Mouse (Mus musculus) intestine, embryonic 15.5 days (tissue): Measurements from ENCODE around the gene Gramd2. TPM values are rescaled to one million over a fixed set of nuclear protein-coding genes. Genes with fewer than 3 reads are reported as not detected.

ENCODE experiments used
- ATAC-seq: fragments of 200-750 bp; cut with Nextera tagmentation; 2 replicates; pipeline ENCODE4 v1.8.0; 2017; ENCODE audit warnings: moderate TSS enrichment, moderate library complexity
- H3K27ac ChIP-seq: fragments of 300-500 bp; sonication (generic); 2 replicates; pipeline ENCODE4 v1.5.1; 2015; ENCODE audit warnings: mild to moderate bottlenecking, inconsistent platforms
- H3K27me3 ChIP-seq: fragments of 300-500 bp; sonication (generic); replicated peaks from 2 replicates; pipeline ENCODE4 v1.6.1; 2015; ENCODE audit warnings: inconsistent platforms
- H3K36me3 ChIP-seq: fragments of 300-500 bp; sonication (generic); 2 replicates; pipeline ENCODE4 v1.6.1; 2015; ENCODE audit warnings: inconsistent platforms
- H3K4me1 ChIP-seq: fragments of 300-500 bp; sonication (generic); replicated peaks from 2 replicates; pipeline ENCODE4 v1.6.1; 2015; ENCODE audit warnings: inconsistent platforms
- H3K4me2 ChIP-seq: fragments of 300-500 bp; sonication (generic); replicated peaks from 2 replicates; pipeline ENCODE4 v1.6.1; 2015; ENCODE audit warnings: mild to moderate bottlenecking, inconsistent platforms
- H3K4me3 ChIP-seq: fragments of 300-500 bp; sonication (generic); replicated peaks from 2 replicates; pipeline ENCODE4 v1.5.1; 2015; ENCODE audit warnings: inconsistent platforms
- H3K9ac ChIP-seq: fragments of 300-500 bp; sonication (generic); 2 replicates; pipeline ENCODE4 v1.6.1; 2015; ENCODE audit warnings: inconsistent platforms
- H3K9me3 ChIP-seq: fragments of 300-500 bp; sonication (generic); 2 replicates; pipeline ENCODE4 v1.6.1; 2016; ENCODE audit warnings: inconsistent platforms
- WGBS: fragments of 180-500 bp; shearing (Covaris S2); methylation state at CpG from one replicate; pipeline ENCODE4 v1.1.7; 2015; 5-methylcytosine and 5-hydroxymethylcytosine counted together
- polyA plus RNA-seq: library from polyadenylated mRNA; unstranded; fragments of >200 nt; fragmentation: Nextera tagmentation; extraction: Ambion mirVana; gene quantifications from 2 replicates; pipeline ENCODE4 v1.2.1, GENCODE M21; 2015

Gramd2 gene
- polyA plus RNA-seq, 1 experiment from 2014 or later: 1.6 TPM

DNA sequence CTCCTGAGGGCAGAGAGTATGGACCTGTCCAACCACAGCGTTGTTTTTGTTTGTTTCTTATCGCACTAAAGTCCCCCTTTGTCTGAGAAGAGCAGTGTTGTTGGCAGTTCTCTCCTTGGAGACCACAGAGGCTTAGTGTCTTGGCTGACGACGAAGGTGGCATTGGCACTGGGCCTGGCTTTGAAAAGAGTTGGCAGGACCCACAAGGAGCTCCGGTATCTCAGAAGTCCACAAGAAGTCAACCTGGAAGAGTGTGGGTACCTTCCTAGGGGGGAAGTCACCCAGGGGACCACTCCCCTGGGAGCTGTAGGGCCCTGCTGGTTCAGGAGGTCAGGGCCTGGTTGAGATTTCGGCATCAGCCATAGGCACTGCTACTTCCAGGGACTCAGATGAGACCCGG is 21.1 kb downstream of the Gramd2 start:
- 0 out of 2 replicates have a peak, but pooled peaks cover 1% of the 10 kb centered on the region for H3K4me1 ChIP-seq
- no peak overlapping the region for H3K4me2 ChIP-seq
- H3K9me3 ChIP-seq: no peaks in the 10 kb centered on the region
- ATAC-seq: no peak
- H3K27ac ChIP-seq: no peak overlapping the region
- no peaks in the 10 kb centered on the region for H3K27me3 ChIP-seq
- no peak overlapping the region for H3K4me3 ChIP-seq
- WGBS: 89% methylated on average over 7 of the region's 7 CpGs
- no peak overlapping the region for H3K9ac ChIP-seq
- H3K36me3 ChIP-seq: no peaks in the 10 kb centered on the region

DNA sequence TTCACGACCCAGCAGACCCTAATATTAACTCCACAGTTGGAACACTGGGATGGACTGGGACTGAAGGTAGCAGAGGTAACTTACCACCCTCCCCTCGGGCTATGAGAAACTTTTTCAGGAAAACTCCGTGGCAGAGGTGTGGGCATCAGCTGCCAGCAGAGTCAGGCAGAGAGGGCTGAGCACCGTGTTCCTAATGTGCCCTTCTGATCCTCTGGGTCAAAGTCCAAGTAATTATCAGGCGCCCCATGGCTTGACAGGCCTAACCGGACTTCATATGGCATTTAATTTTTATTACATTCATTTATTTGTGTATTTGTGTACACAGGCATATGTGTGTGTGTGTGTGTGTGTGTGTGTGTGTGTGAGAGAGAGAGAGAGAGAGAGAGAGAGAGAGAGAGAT is 23.2 kb downstream of the Gramd2 start:
- Histone ChIP-seq H3K4me2 (no peak overlapping the region), H3K27ac (no peak overlapping the region), H3K9me3 (no peaks in the 10 kb centered on the region), H3K36me3 (no peaks in the 10 kb centered on the region), H3K9ac (no peak overlapping the region), H3K4me1 (0 out of 2 replicates have a peak, but pooled peaks cover 7% of the 10 kb centered on the region), H3K27me3 (no peaks in the 10 kb centered on the region), H3K4me3 (no peak overlapping the region)
- peak; percentile 67; the same call in 1 of the 2 replicates for ATAC-seq
- 54% methylated on average over 6 of the region's 6 CpGs for WGBS

DNA sequence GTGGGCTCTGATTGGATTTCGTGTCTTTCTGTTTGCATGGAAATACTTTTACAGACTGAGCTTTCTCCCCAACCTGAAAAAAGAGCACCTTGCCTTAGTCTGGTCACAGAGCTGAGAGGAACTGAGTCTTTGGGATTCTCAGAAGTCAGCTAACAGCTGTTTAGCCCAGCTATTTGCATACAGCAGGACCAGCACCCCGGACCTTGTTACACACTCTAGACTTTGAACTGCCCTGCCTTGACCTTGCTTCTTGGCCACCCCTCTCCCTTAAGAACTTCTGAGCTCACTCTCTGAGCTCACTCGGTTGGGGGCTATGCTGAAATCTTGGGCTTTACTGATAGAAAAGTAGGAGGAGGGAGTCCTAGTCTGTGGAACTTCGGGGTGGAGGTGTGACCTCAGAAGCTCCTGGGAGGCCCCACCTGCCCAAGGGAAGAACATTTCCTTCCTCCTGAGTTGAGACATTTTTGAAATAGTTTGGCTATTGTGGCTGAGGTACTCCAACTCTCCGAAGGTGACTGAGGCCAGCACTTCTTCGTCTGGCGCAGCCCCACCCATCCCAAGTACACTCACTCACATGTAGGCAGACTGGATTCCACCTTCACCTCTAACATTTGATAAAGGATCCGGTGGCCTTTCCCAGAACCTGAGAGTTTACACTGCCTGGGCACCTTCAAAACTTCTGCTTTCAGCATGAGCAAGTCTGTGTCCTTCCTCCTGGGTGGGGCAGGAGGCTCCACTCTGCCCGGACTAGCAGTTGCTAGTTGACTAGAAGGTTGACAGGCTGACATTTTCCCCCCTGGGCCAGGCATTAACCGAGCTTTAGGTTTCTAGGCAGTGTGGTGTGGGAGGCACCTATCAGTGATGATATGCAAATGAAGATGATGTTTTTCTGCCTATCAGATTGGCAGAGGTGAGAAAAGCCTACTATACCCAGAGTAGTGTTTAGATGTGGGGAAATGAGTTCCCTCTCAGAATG is 27.2 kb downstream of the Gramd2 start:
- no peak overlapping the region for H3K27ac ChIP-seq

DNA sequence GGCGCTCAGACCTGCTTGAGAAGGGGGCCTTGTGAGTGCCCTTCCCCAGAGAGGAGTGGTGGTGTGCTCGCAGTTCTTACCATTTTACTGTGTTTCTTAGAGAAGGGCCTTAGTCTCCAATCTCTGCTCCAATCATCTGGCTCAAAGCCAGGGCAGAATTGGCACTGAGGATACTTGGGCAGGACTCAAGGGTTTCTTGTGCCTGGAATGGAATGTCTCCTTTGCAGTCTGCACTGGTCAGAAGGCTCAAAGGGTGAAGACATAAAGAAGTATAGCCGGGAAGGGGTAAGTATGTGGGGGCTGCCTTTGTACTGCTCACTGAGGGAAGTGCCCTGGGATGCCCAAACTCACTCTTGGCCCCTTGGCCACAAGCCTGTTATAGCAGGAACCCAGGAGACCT is 29.3 kb downstream of the Gramd2 start:
- 75% methylated on average over 3 of the region's 3 CpGs for WGBS
- H3K27me3 ChIP-seq: no peaks in the 10 kb centered on the region
- no peaks in the 10 kb centered on the region for H3K36me3 ChIP-seq
- no peak for ATAC-seq
- H3K4me2 ChIP-seq: no peak overlapping the region
- no peak overlapping the region for H3K4me3 ChIP-seq
- H3K27ac ChIP-seq: no peak overlapping the region
- H3K9ac ChIP-seq: no peak overlapping the region
- no peaks in the 10 kb centered on the region for H3K9me3 ChIP-seq
- H3K4me1 ChIP-seq: 0 out of 2 replicates have a peak, but pooled peaks cover 7% of the 10 kb centered on the region

More for the DNA sequence above, 27.2 kb downstream of the Gramd2 start:
- Histone ChIP-seq H3K27me3 (no peaks in the 10 kb centered on the region), H3K4me2 (no peak overlapping the region), H3K9me3 (no peaks in the 10 kb centered on the region), H3K36me3 (no peaks in the 10 kb centered on the region), H3K4me3 (no peak overlapping the region), H3K9ac (no peak overlapping the region), H3K4me1 (0 out of 2 replicates have a peak, but pooled peaks cover 7% of the 10 kb centered on the region)
- whole genome bisulfite sequencing: 48% methylated on average over 10 of the region's 10 CpGs
- 0 out of 2 replicates have a peak, but pooled peaks have one; percentile 39 for ATAC-seq

DNA sequence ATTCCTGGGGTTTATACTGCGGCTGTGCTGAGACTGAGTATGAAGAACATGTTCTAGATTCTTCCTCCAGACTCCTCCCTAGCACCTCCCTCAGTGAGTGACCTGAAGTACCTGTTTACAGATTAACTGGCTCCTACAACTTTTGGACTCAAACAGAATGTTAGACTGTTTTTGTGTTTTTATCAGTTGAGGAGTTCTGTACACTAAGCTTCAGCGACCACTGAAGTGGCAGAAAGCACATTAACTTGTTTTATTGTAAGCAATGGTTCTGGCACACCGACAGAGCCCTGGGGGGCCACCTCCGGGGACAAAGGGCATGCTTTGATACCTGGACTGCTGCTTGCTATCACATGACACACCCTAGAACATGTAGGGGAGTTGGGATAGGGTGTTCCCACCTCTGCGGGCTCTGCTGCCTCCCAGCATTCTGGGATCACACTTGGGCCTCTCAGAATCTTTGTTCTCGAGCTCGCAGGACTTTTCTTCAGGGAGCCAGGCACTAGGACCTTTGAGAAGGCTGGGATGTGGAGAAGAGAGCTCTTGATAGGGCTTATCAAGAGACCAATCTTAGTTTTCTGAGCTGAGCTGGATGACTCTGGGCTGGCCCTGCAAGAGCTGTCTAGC is 36.4 kb downstream of the Gramd2 start:
- WGBS: 51% methylated on average over 7 of the region's 7 CpGs
- peak; percentile 87 for ATAC-seq

DNA sequence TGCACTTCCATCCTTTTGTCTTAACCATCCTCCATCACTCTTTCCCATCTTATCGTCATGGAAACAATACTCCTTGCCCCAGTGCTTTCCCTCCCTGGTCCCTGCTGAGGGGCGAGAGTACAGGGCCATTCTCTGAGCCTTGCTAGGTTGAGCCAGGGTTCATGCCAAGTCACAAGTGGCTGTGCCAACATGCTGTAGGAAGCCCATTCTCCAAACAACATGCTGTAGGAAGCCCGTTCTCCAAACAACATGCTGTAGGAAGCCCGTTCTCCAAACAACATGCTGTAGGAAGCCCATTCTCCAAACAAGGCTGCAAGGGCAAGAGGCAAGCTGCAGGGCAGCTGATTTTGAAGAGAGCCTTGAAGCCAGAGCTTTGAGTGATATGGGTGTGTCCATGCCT is 38.3 kb downstream of the Gramd2 start:
- no peak for ATAC-seq
- Histone ChIP-seq H3K4me3 (no peak overlapping the region), H3K4me2 (no peak overlapping the region), H3K9me3 (no peaks in the 10 kb centered on the region), H3K4me1 (peaks cover under 1% of the 10 kb centered on the region; the same call in 1 of the 2 replicates), H3K27ac (no peak overlapping the region), H3K36me3 (no peaks in the 10 kb centered on the region), H3K9ac (no peak overlapping the region), H3K27me3 (no peaks in the 10 kb centered on the region)
- WGBS: 83% methylated on average over 4 of the region's 4 CpGs

More for the DNA sequence above, 36.4 kb downstream of the Gramd2 start:
- Histone ChIP-seq H3K9ac (no peak overlapping the region), H3K4me2 (no peak overlapping the region), H3K27ac (no peak overlapping the region), H3K4me1 (no peaks in the 10 kb centered on the region), H3K27me3 (no peaks in the 10 kb centered on the region), H3K4me3 (no peak overlapping the region), H3K36me3 (no peaks in the 10 kb centered on the region), H3K9me3 (no peaks in the 10 kb centered on the region)

DNA sequence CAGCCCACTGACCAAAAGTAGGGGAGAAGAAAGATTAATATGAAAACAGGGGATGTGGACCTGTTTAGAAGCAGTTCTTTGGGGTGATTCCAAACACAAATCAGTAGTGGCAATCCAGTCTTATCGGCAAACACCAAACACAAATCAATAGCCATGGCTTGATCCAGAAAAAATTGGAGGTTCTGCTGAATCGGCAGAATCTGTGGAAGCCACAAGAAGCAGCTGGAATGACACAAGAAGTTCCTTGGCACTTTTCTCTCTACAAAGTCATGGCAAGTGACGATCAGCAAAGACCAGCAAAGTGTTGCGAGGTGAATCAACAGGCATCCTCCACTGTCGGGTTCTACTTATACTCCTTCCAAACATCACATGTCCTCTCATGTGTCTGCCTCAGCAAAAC is 41.2 kb downstream of the Gramd2 start:
- 87% methylated on average over 5 of the region's 5 CpGs for WGBS
- H3K36me3 ChIP-seq: no peaks in the 10 kb centered on the region
- ATAC-seq: no peak
- peaks cover 8% of the 10 kb centered on the region; the same call in 1 of the 2 replicates for H3K4me1 ChIP-seq
- no peak overlapping the region for H3K4me3 ChIP-seq
- no peak overlapping the region for H3K27ac ChIP-seq
- H3K9me3 ChIP-seq: no peaks in the 10 kb centered on the region
- no peaks in the 10 kb centered on the region for H3K27me3 ChIP-seq
- no peak overlapping the region for H3K4me2 ChIP-seq
- H3K9ac ChIP-seq: no peak overlapping the region

DNA sequence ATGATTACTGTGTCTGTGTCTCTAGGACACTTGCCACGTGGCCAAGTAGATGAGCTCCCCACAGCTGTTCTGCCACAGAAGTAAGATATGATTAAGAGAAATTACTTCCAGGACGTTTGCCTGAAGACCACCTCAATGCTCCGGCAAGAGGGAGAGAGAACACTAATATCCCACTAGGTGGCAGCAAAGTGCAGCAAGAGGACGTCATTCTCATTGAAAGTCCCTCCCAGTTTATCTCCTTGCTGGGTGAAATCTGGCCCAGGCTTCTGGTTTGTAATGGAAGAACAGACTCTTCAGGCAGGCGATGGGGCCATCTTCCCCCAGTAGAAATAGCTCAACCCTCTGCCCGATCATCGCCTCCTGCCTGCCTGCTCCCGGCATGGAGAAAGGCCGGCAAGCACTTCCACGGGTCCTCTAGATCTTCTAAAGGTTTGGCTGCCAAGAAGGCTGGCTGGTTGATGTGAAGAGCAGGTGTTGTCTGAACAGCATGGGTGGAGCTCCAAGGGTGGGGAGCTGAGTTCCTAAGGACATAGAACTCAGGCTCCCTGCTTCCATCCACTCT is 43.2 kb downstream of the Gramd2 start:
- no peaks in the 10 kb centered on the region for H3K27me3 ChIP-seq
- H3K4me3 ChIP-seq: no peak overlapping the region
- H3K4me2 ChIP-seq: peak overlapping the region; percentile 46
- ATAC-seq: peak; percentile 72
- WGBS: 18% methylated on average over 10 of the region's 10 CpGs
- no peak overlapping the region for H3K9ac ChIP-seq
- no peaks in the 10 kb centered on the region for H3K9me3 ChIP-seq
- H3K27ac ChIP-seq: no peak overlapping the region
- H3K4me1 ChIP-seq: peaks cover 8% of the 10 kb centered on the region; the same call in 1 of the 2 replicates
- no peaks in the 10 kb centered on the region for H3K36me3 ChIP-seq

DNA sequence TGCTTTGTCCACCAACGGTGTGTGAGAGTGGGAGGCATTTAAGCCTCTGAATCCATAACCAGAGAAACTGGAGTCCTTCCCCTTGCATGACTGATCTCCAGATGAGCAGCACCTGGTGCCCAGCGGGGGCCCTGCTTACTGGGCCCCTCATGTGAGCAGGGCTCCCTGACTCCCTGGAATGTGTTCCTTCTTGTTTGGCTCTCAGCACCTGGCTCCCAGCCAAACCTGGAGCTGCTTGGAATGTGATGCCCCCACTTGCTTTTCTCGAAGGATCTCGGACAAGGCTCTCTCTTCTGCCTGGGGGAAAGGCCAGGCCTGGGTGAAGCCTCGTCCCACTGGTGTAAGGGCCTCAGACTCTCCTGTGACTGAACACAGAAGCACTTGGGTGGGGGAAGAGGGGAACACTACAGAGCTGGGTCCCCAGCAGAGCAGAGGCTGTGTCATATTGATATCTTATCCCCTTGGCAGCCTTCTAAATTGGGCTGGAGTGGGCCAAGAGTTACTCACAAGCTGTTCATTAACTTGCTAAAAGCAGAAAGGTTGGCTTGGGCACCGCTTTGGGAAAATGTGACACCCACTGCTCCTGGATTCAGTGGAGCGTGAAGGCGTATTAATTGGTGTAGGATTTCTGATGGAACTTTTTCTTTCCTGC is 44.0 kb downstream of the Gramd2 start:
- Histone ChIP-seq H3K4me2 (no peak overlapping the region), H3K4me3 (no peak overlapping the region), H3K9me3 (no peaks in the 10 kb centered on the region), H3K4me1 (peaks cover 8% of the 10 kb centered on the region; the same call in 1 of the 2 replicates), H3K36me3 (no peaks in the 10 kb centered on the region), H3K9ac (no peak overlapping the region), H3K27me3 (no peaks in the 10 kb centered on the region), H3K27ac (no peak overlapping the region)
- 52% methylated on average over 8 of the region's 8 CpGs for WGBS
- peak; percentile 34; the same call in 1 of the 2 replicates for ATAC-seq

DNA sequence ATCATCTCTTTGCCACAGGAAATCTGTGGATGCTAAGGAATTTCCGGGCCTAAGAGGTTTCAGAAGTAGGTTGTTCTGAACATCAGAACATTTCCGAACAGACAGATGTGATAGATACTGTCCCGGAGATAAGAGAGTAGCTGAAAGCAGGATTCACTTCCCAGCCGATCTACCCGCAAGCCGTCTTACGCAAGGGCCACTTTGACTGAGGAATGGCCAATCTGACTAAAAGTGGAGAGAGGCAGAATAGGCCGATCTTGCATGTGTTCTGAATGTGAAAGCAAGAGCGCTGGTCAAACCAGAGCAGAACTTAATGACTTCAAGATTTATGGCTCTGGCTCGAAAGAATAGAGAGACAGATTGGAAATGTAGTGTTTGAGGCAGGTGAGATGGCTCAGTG is 45.6 kb downstream of the Gramd2 start:
- no peak overlapping the region for H3K4me2 ChIP-seq
- no peaks in the 10 kb centered on the region for H3K27me3 ChIP-seq
- no peak for ATAC-seq
- no peak overlapping the region for H3K9ac ChIP-seq
- WGBS: 65% methylated on average over 10 of the region's 10 CpGs
- H3K27ac ChIP-seq: no peak overlapping the region
- no peaks in the 10 kb centered on the region for H3K36me3 ChIP-seq
- peaks cover 8% of the 10 kb centered on the region; the same call in 1 of the 2 replicates for H3K4me1 ChIP-seq
- H3K4me3 ChIP-seq: no peak overlapping the region
- H3K9me3 ChIP-seq: no peaks in the 10 kb centered on the region

DNA sequence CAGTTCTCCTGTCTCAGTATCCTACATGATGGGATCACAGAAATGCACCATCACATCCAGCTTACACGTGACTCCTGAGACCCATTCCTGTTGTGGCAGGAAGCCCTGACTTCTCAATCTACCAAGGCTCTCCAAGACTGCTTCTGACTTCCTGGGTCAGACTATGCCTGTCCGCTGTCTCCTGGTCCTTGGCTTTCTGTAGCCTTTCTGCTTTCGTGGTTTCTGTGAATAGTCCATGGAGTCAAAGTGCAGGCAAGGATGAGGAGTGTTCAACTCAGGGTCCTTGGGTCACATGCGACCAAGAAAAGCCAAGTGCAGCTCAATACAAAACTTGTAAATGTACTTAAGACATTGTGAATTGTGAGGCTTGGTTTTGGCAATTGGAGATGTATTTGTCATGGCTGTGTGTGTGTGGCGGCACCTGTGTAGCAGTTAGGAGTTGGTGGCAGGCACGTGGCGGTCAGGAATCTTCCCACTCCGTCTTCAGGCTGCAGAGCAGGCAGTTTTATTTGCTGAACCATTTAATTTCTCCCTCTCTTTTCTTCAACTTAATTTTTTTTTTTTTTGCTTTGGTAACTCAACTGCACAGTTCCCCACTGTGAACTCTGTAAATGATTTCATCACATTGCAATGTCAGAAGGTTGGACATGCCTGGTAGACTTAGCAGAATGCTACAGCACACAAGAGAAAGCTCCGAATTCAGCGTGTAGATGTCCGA is 47.8 kb downstream of the Gramd2 start:
- peaks cover 8% of the 10 kb centered on the region; the same call in 1 of the 2 replicates for H3K4me1 ChIP-seq
- WGBS: 83% methylated on average over 11 of the region's 11 CpGs
- H3K27me3 ChIP-seq: no peaks in the 10 kb centered on the region
- H3K9me3 ChIP-seq: no peaks in the 10 kb centered on the region
- H3K4me3 ChIP-seq: no peak overlapping the region
- ATAC-seq: no peak
- H3K9ac ChIP-seq: no peak overlapping the region
- H3K36me3 ChIP-seq: no peaks in the 10 kb centered on the region
- no peak overlapping the region for H3K27ac ChIP-seq
- no peak overlapping the region for H3K4me2 ChIP-seq
